Mouse (Mus musculus): ENCODE data around the gene Plpp7.
A peak's percentile ranks its signal among the peaks of the same experiment; 100 is the strongest.

Plpp7 gene

GRCm38 (mm10) chr2:32095351-32096121 lies at the start of gene Plpp7:
Plpp7 (plus strand) TSS chr2:32095528.
- peak; percentile 76 for DNase-seq

GRCm38 (mm10) chr2:32046009-32046408 lies 49.3 kb upstream of the Plpp7 start:
- no peak for DNase-seq

GRCm38 (mm10) chr2:32047323-32047722 lies 48.0 kb upstream of the Plpp7 start:
- DNase-seq = no peak

GRCm38 (mm10) chr2:32051791-32052190 lies 43.5 kb upstream of the Plpp7 start:
- DNase-seq = no peak

GRCm38 (mm10) chr2:32052418-32052817 lies 42.9 kb upstream of the Plpp7 start:
- DNase-seq = no peak

GRCm38 (mm10) chr2:32055357-32055965 lies 39.9 kb upstream of the Plpp7 start:
- DNase-seq = no peak

GRCm38 (mm10) chr2:32056524-32056923 lies 38.8 kb upstream of the Plpp7 start:
- no peak for DNase-seq

GRCm38 (mm10) chr2:32057360-32057759 lies 38.0 kb upstream of the Plpp7 start:
- no peak for DNase-seq

GRCm38 (mm10) chr2:32057794-32058193 lies 37.5 kb upstream of the Plpp7 start:
- DNase-seq = no peak

- DNase-seq = no peak
These were observed 37.1 kb upstream of the Plpp7 start for GRCm38 (mm10) chr2:32058241-32058640.

- DNase-seq = no peak
These were observed 36.6 kb upstream of the Plpp7 start for GRCm38 (mm10) chr2:32058716-32059115.

GRCm38 (mm10) chr2:32059613-32060012 lies 35.7 kb upstream of the Plpp7 start:
- DNase-seq = no peak

GRCm38 (mm10) chr2:32060228-32060805 lies 35.0 kb upstream of the Plpp7 start:
- DNase-seq = no peak

GRCm38 (mm10) chr2:32061189-32061588 lies 34.1 kb upstream of the Plpp7 start:
- no peak for DNase-seq

GRCm38 (mm10) chr2:32061722-32062505 lies 33.4 kb upstream of the Plpp7 start:
- DNase-seq = no peak

GRCm38 (mm10) chr2:32062626-32063410 lies 32.5 kb upstream of the Plpp7 start:
- no peak for DNase-seq

GRCm38 (mm10) chr2:32063451-32064151 lies 31.7 kb upstream of the Plpp7 start:
- no peak for DNase-seq

GRCm38 (mm10) chr2:32064913-32065312 lies 30.4 kb upstream of the Plpp7 start:
- DNase-seq = no peak

- no peak for DNase-seq
These were observed 29.9 kb upstream of the Plpp7 start for GRCm38 (mm10) chr2:32065371-32065791.

GRCm38 (mm10) chr2:32066005-32066404 lies 29.3 kb upstream of the Plpp7 start:
- DNase-seq = no peak

GRCm38 (mm10) chr2:32068811-32069607 lies 26.3 kb upstream of the Plpp7 start:
- no peak for DNase-seq
